Mouse (Mus musculus): ENCODE measurements around the gene Hist1h2ao. TPM values are rescaled to one million over a fixed set of nuclear protein-coding genes. Genes with fewer than 3 reads are reported as not detected.
A peak's percentile ranks its signal among the peaks of the same experiment; 100 is the strongest.
"Not testable (repeated sequence)": the region's sequence is repeated elsewhere in the genome, so short reads cannot be mapped to it uniquely, and the experiment has no call there.

Gene Hist1h2ao
- polyA plus RNA-seq, 1 experiment from 2014 or later = not detected

GRCm38 (mm10) chr13:21784311-21784710 is 26.0 kb upstream of the Hist1h2ao start:
- Histone ChIP-seq H3K4me3 (ENCODE audit: low read length) (no peak overlapping the region), H3K9ac (ENCODE audit: low read depth, low read length) (peak overlapping the region; percentile 41; the same call in 1 of the 2 replicates)

DNA sequence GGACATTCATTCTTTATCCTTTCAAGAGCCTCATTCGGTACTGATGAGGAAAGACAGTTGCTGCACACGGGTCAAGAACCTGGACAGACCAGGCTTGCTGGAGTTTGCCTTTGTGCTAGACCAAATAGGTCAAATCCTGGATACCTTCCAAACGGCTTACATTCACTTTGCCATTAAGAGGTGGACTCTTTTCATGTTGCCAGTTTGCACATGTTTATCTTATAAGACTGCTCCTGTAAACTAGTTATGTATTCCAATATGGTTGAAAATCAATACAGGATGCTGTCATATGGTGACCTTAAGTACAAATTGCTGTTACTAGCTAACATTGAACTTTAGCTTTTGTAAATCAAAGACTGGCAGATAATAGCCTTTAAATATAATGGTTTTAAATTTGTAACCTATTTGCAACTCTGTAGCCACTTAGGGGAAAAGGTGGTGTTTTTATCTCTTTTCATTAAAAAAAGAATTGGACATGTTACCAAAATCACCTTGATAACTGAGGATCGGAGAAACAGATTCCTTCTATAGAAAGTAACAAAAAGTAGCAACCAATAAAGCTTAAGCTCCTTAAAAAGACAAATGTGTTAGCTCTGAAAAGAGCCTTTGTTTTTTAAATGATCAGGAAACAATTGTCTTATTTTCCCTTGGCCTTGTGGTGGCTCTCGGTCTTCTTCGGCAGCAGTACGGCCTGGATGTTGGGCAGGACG is 23.9 kb upstream of the Hist1h2ao start:
- Histone ChIP-seq H3K9me3 (ENCODE audit: control insufficient read depth, low read length) (no peaks in the 10 kb centered on the region), H3K4me1 (ENCODE audit: control insufficient read depth, insufficient read depth, low read length) (peaks cover 23% of the 10 kb centered on the region), H3K27me3 (replicated peaks; ENCODE audit: control insufficient read depth, insufficient read depth, low read length) (no peaks in the 10 kb centered on the region), H3K4me3 (ENCODE audit: low read length) (peak overlapping the region; percentile 36), H3K4me2 (ENCODE audit: low read depth, low read length) (peak overlapping the region; percentile 50), H3K27ac (ENCODE audit: low read length) (peak overlapping the region; percentile 68), H3K36me3 (ENCODE audit: control insufficient read depth, insufficient read depth, low read length) (no peaks in the 10 kb centered on the region), H3K9ac (ENCODE audit: low read depth, low read length) (peak overlapping the region; percentile 58; the same call in 1 of the 2 replicates)
- 5% methylated on average over 8 of the region's 8 CpGs for WGBS
- no peak for ATAC-seq

More at GRCm38 (mm10) chr13:21784311-21784710, 26.0 kb upstream of the Hist1h2ao start:
- H3K36me3 ChIP-seq (ENCODE audit: control insufficient read depth, insufficient read depth, low read length) = no peaks in the 10 kb centered on the region
- H3K4me2 ChIP-seq (ENCODE audit: low read depth, low read length) = peak overlapping the region; percentile 58
- WGBS = 27% methylated on average over 6 of the region's 6 CpGs
- ATAC-seq = no peak
- H3K4me1 ChIP-seq (ENCODE audit: control insufficient read depth, insufficient read depth, low read length) = peaks cover 20% of the 10 kb centered on the region
- peak overlapping the region; percentile 83 for H3K27ac ChIP-seq (ENCODE audit: low read length)
- no peaks in the 10 kb centered on the region for H3K27me3 ChIP-seq (replicated peaks; ENCODE audit: control insufficient read depth, insufficient read depth, low read length)
- H3K9me3 ChIP-seq (ENCODE audit: control insufficient read depth, low read length) = no peaks in the 10 kb centered on the region

- Histone ChIP-seq H3K9ac (ENCODE audit: low read depth, low read length) (peak within 1 kb of the TSS; percentile 58; the same call in 1 of the 2 replicates), H3K4me2 (ENCODE audit: low read depth, low read length) (peak within 1 kb of the TSS; percentile 50), H3K4me1 (ENCODE audit: control insufficient read depth, insufficient read depth, low read length) (peaks cover 23% of the 10 kb centered on the region), H3K27ac (ENCODE audit: low read length) (peak within 1 kb of the TSS; percentile 73), H3K4me3 (ENCODE audit: low read length) (peak within 1 kb of the TSS; percentile 36)
- peak; percentile 92 for ATAC-seq
- not testable (repeated sequence) for H3K36me3 ChIP-seq (ENCODE audit: control insufficient read depth, insufficient read depth, low read length); H3K9me3 ChIP-seq (ENCODE audit: control insufficient read depth, low read length); H3K27me3 ChIP-seq (replicated peaks; ENCODE audit: control insufficient read depth, insufficient read depth, low read length)
- 0% methylated on average over 34 of the region's 63 CpGs for WGBS
Measured at GRCm38 (mm10) chr13:21786899-21787629, 23.2 kb upstream of the Hist1h2ao start, which contains the start of the genes Hist1h2an and Hist1h2bp. Hist1h2an (minus strand) TSS chr13:21787218. Hist1h2bp (plus strand) TSS chr13:21787461.

- H3K27ac ChIP-seq (ENCODE audit: low read length) = peak overlapping the region; percentile 33
- 28% methylated on average over 13 of the region's 21 CpGs for WGBS
- no peaks in the 10 kb centered on the region for H3K9me3 ChIP-seq (ENCODE audit: control insufficient read depth, low read length)
- ATAC-seq = no peak; the same call in 1 of the 2 replicates
- no peaks in the 10 kb centered on the region for H3K27me3 ChIP-seq (replicated peaks; ENCODE audit: control insufficient read depth, insufficient read depth, low read length)
- H3K4me2 ChIP-seq (ENCODE audit: low read depth, low read length) = peak overlapping the region; percentile 43
- H3K4me3 ChIP-seq (ENCODE audit: low read length) = peak overlapping the region; percentile 16; the same call in 1 of the 2 replicates
- H3K36me3 ChIP-seq (ENCODE audit: control insufficient read depth, insufficient read depth, low read length) = no peaks in the 10 kb centered on the region
- H3K9ac ChIP-seq (ENCODE audit: low read depth, low read length) = peak overlapping the region; percentile 57; the same call in 1 of the 2 replicates
- peaks cover 20% of the 10 kb centered on the region for H3K4me1 ChIP-seq (ENCODE audit: control insufficient read depth, insufficient read depth, low read length)
Measured at GRCm38 (mm10) chr13:21787760-21788593, 22.3 kb upstream of the Hist1h2ao start.

GRCm38 (mm10) chr13:21789925-21790324 is 20.3 kb upstream of the Hist1h2ao start:
- Histone ChIP-seq H3K9me3 (ENCODE audit: control insufficient read depth, low read length) (no peaks in the 10 kb centered on the region), H3K4me2 (ENCODE audit: low read depth, low read length) (no peak overlapping the region), H3K4me1 (ENCODE audit: control insufficient read depth, insufficient read depth, low read length) (peaks cover 12% of the 10 kb centered on the region), H3K9ac (ENCODE audit: low read depth, low read length) (no peak overlapping the region), H3K36me3 (ENCODE audit: control insufficient read depth, insufficient read depth, low read length) (no peaks in the 10 kb centered on the region), H3K4me3 (ENCODE audit: low read length) (no peak overlapping the region), H3K27me3 (replicated peaks; ENCODE audit: control insufficient read depth, insufficient read depth, low read length) (no peaks in the 10 kb centered on the region), H3K27ac (ENCODE audit: low read length) (no peak overlapping the region)
- ATAC-seq = no peak
- WGBS = 47% methylated on average over 6 of the region's 6 CpGs

DNA sequence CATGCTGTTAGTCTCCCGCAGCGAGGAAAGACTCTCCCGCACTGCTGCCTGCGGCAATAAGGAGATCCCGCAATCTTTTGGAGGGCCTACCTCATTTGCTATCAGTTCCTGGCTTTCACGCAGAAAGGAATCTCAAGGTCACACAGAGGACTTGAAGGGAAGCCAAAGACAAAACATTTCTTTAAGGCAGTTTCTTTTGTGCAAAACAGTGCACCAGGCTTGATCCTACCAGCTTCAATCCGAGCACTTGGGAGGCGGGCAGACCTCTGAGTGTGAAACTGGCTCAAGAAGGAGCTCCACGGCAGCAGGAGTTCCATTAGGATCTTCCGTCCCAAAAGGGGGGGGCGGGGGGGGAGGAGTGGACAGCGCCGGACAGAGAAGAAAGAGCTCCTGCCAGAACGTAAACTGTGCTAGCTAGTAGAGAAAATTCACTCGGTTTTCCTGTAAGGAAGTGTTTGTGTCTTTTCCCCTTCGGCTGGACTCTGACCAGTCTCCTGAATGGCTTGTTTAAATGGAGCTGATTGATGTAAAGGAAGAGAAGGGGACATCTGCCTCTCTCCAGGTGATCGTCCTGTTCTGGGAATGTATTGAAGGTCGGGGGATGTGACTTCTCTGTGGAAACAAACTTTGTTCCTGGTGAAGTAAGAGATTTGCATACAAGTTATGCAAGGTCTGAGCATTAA is 19.5 kb upstream of the Hist1h2ao start:
- 0 out of 2 replicates have a peak, but pooled peaks have one; percentile 4 for ATAC-seq

DNA sequence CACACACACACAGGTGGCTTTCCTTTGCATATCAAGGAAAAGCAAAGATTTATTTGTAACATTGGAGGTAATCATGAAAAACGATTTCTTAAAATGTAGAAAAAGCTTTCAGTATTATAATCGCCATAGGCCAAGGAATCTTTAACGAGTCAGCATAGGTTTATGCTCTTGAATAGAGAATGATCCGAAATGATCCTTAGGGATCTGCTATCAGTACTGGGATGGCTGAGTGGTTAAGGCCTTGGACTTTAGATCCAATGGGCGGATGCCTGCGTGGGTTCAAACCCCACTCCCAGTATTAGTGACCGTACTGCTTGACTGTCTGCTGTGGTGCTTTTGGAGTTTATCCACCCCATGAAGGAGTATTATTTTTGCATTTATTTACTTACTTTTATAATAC is 14.7 kb upstream of the Hist1h2ao start:
- no peak overlapping the region for H3K9ac ChIP-seq (ENCODE audit: low read depth, low read length)
- no peak for ATAC-seq
- H3K9me3 ChIP-seq (ENCODE audit: control insufficient read depth, low read length) = no peaks in the 10 kb centered on the region
- peaks cover under 1% of the 10 kb centered on the region; the same call in 1 of the 2 replicates for H3K4me1 ChIP-seq (ENCODE audit: control insufficient read depth, insufficient read depth, low read length)
- H3K27ac ChIP-seq (ENCODE audit: low read length) = no peak overlapping the region
- H3K4me3 ChIP-seq (ENCODE audit: low read length) = no peak overlapping the region
- H3K36me3 ChIP-seq (ENCODE audit: control insufficient read depth, insufficient read depth, low read length) = no peaks in the 10 kb centered on the region
- WGBS = 92% methylated on average over 7 of the region's 7 CpGs
- no peaks in the 10 kb centered on the region for H3K27me3 ChIP-seq (replicated peaks; ENCODE audit: control insufficient read depth, insufficient read depth, low read length)
- H3K4me2 ChIP-seq (ENCODE audit: low read depth, low read length) = no peak overlapping the region

More for the DNA sequence above, 19.5 kb upstream of the Hist1h2ao start:
- Histone ChIP-seq H3K4me2 (ENCODE audit: low read depth, low read length) (peak overlapping the region; percentile 62), H3K27ac (ENCODE audit: low read length) (peak overlapping the region; percentile 56), H3K27me3 (replicated peaks; ENCODE audit: control insufficient read depth, insufficient read depth, low read length) (no peaks in the 10 kb centered on the region), H3K4me1 (ENCODE audit: control insufficient read depth, insufficient read depth, low read length) (peaks cover 11% of the 10 kb centered on the region), H3K9ac (ENCODE audit: low read depth, low read length) (peak overlapping the region; percentile 68), H3K4me3 (ENCODE audit: low read length) (peak overlapping the region; percentile 36), H3K9me3 (ENCODE audit: control insufficient read depth, low read length) (no peaks in the 10 kb centered on the region), H3K36me3 (ENCODE audit: control insufficient read depth, insufficient read depth, low read length) (no peaks in the 10 kb centered on the region)
- 8% methylated on average over 17 of the region's 18 CpGs for WGBS

GRCm38 (mm10) chr13:21797163-21797562 is 13.1 kb upstream of the Hist1h2ao start:
- not testable (repeated sequence) for H3K27ac ChIP-seq (ENCODE audit: low read length)

More at GRCm38 (mm10) chr13:21797163-21797562, 13.1 kb upstream of the Hist1h2ao start:
- not testable (repeated sequence) for H3K4me2 ChIP-seq (ENCODE audit: low read depth, low read length); ATAC-seq; H3K9ac ChIP-seq (ENCODE audit: low read depth, low read length); H3K36me3 ChIP-seq (ENCODE audit: control insufficient read depth, insufficient read depth, low read length); H3K27me3 ChIP-seq (replicated peaks; ENCODE audit: control insufficient read depth, insufficient read depth, low read length); H3K9me3 ChIP-seq (ENCODE audit: control insufficient read depth, low read length); H3K4me1 ChIP-seq (ENCODE audit: control insufficient read depth, insufficient read depth, low read length); H3K4me3 ChIP-seq (ENCODE audit: low read length)
